Mouse (Mus musculus) olfactory bulb, adult 2 months (tissue): ENCODE measurements around the gene Vwa2.

Source experiments
- CTCF ChIP-seq: fragments of 200-500 bp; IDR thresholded peaks from 2 replicates; pipeline ENCODE4 v1.5.1; 2012; ENCODE audit warnings: low read depth, mild to moderate bottlenecking, low read length, moderate library complexity; ENCODE audit not compliant: insufficient read depth
- POLR2A ChIP-seq: fragments of 200-500 bp; IDR thresholded peaks from 2 replicates; pipeline ENCODE4 v1.6.1; 2012; ENCODE audit warnings: mild to moderate bottlenecking, low read depth, low read length, moderate library complexity; ENCODE audit not compliant: insufficient read depth

- TF ChIP-seq POLR2A = no peak
- no peak for TF ChIP-seq CTCF
These were observed 65.8 kb downstream of the Vwa2 start for GRCm38 (mm10) chr19:56939826-56940225.
